Mouse (Mus musculus) bone marrow macrophage, adult 2 months (primary cell): ENCODE data around the gene Sept4.

Source experiments
- CTCF ChIP-seq: IDR thresholded peaks from 2 replicates; pipeline ENCODE4 v1.5.1; 2012; ENCODE audit warnings: low read depth, mild to moderate bottlenecking, low read length, moderate library complexity
- POLR2A ChIP-seq: IDR thresholded peaks from 2 replicates; pipeline ENCODE4 v1.6.1; 2012; ENCODE audit warnings: mild to moderate bottlenecking, low read depth, low read length, borderline replicate concordance

DNA sequence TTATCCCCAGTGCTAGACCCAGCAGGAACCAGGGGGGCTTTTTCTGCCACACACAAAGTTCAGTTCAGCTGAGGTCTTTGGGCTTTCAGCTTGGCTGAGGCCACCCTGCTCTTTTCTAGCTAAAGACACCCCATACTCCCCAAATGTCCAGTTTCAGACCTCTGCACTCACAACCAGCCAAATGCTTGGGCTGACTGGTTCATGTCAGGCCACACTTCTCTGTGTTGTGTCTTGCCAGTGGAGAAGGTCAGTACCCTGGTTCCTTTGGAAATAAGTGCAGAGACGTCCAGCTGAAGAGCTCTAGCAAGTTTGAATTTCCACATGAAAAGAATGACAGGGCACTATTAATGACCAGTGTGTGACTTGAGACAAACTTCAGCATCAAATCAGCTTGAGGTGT, 11.0 kb downstream of the Sept4 start:
- TF ChIP-seq POLR2A (no peak), CTCF (no peak)
